Mouse (Mus musculus) kidney, adult 2 months (tissue): ENCODE results near the gene Cdc42bpg.

Experiments
- CTCF ChIP-seq: fragments of 200-500 bp; conservative IDR thresholded peaks from 2 replicates; pipeline ENCODE4 v1.5.1; 2011; ENCODE audit warnings: low read depth, mild to moderate bottlenecking, control low read depth, low read length, moderate library complexity, mixed read lengths; ENCODE audit not compliant: insufficient read depth, insufficient read length
- POLR2A ChIP-seq: fragments of 200-500 bp; IDR thresholded peaks from one replicate; pipeline ENCODE4 v1.6.1; 2011; ENCODE audit warnings: low read depth, low read length, control low read depth

DNA sequence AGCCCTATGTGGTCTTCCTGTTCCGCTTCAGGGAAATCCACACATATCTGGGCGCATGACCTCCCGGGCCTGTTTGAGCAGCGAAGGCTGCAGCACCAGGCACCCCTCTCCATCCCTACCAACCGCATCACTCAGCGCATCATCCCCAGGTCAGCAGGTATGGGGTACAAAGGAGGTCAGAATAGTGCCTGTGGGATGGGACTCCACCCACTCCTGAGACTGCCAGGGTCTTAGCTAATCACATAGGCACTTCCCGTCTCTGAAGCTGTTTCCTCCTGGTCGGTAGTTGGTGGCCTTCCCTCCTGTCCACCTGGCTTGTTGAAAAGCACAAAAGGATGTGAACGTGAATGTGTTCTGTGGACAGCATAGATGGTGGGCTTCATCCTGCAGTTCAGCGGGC, 40.4 kb downstream of the Cdc42bpg start:
- TF ChIP-seq CTCF (no peak), POLR2A (no peak)
